Mouse (Mus musculus): Measurements from ENCODE around the gene Klhl3. TPM values are rescaled to one million over a fixed set of nuclear protein-coding genes. Genes with fewer than 3 reads are reported as not detected.
"Not testable (repeated sequence)": the region's sequence is repeated elsewhere in the genome, so short reads cannot be mapped to it uniquely, and the experiment has no call there.

Gene Klhl3
- polyA plus RNA-seq, 1 experiment, result not detected

- Histone ChIP-seq H3K4me1 (ENCODE audit: control insufficient read depth) (peaks cover 20% of the 10 kb centered on the region), H3K36me3 (ENCODE audit: control insufficient read depth) (no peaks in the 10 kb centered on the region), H3K27me3 (ENCODE audit: control insufficient read depth) (peaks cover 19% of the 10 kb centered on the region), H3K9me3 (ENCODE audit: control insufficient read depth, low read length) (peaks cover 11% of the 10 kb centered on the region), H3K4me3 (replicated peaks) (peak overlapping the region; percentile 62)
- no peak for TF ChIP-seq TAL1 (IDR thresholded peaks at IDR 0.05; ENCODE audit: low read length)
- no peak for TF ChIP-seq GATA1 (IDR thresholded peaks at IDR 0.05; ENCODE audit: low read length)
These were observed 35.7 kb upstream of the Klhl3 start for GRCm38 (mm10) chr13:58149033-58149558.

GRCm38 (mm10) chr13:58148256-58148831, 35.0 kb upstream of the Klhl3 start:
- Histone ChIP-seq H3K9me3 (ENCODE audit: control insufficient read depth, low read length) (peaks cover 11% of the 10 kb centered on the region), H3K36me3 (ENCODE audit: control insufficient read depth) (no peaks in the 10 kb centered on the region), H3K4me1 (ENCODE audit: control insufficient read depth) (peaks cover 20% of the 10 kb centered on the region), H3K27me3 (ENCODE audit: control insufficient read depth) (peaks cover 19% of the 10 kb centered on the region), H3K4me3 (replicated peaks) (peak overlapping the region; percentile 62)
- TF ChIP-seq GATA1 (IDR thresholded peaks at IDR 0.05; ENCODE audit: low read length) (no peak), TAL1 (IDR thresholded peaks at IDR 0.05; ENCODE audit: low read length) (no peak)

GRCm38 (mm10) chr13:58147760-58148159, 34.4 kb upstream of the Klhl3 start:
- TF ChIP-seq GATA1 (IDR thresholded peaks at IDR 0.05; ENCODE audit: low read length), result no peak
- TF ChIP-seq TAL1 (IDR thresholded peaks at IDR 0.05; ENCODE audit: low read length), result no peak
- Histone ChIP-seq H3K27me3 (ENCODE audit: control insufficient read depth) (peaks cover 19% of the 10 kb centered on the region), H3K9me3 (ENCODE audit: control insufficient read depth, low read length) (peaks cover 11% of the 10 kb centered on the region), H3K36me3 (ENCODE audit: control insufficient read depth) (no peaks in the 10 kb centered on the region), H3K4me1 (ENCODE audit: control insufficient read depth) (peaks cover 20% of the 10 kb centered on the region), H3K4me3 (replicated peaks) (no peak overlapping the region)

- Histone ChIP-seq H3K9me3 (ENCODE audit: control insufficient read depth, low read length) (peaks cover 11% of the 10 kb centered on the region), H3K4me1 (ENCODE audit: control insufficient read depth) (peaks cover 20% of the 10 kb centered on the region), H3K27me3 (ENCODE audit: control insufficient read depth) (peaks cover 19% of the 10 kb centered on the region)
- H3K36me3 ChIP-seq (ENCODE audit: control insufficient read depth); H3K4me3 ChIP-seq (replicated peaks): not testable (repeated sequence)
These were observed 33.2 kb upstream of the Klhl3 start for GRCm38 (mm10) chr13:58146603-58147002.

- TF ChIP-seq GATA1 (IDR thresholded peaks at IDR 0.05; ENCODE audit: low read length) (no peak), TAL1 (IDR thresholded peaks at IDR 0.05; ENCODE audit: low read length) (no peak)
- peaks cover 12% of the 10 kb centered on the region for H3K9me3 ChIP-seq (ENCODE audit: control insufficient read depth, low read length)
- H3K4me3 ChIP-seq (replicated peaks), result no peak overlapping the region
- H3K27me3 ChIP-seq (ENCODE audit: control insufficient read depth), result no peaks in the 10 kb centered on the region; the same call in 1 of the 2 replicates
- H3K4me1 ChIP-seq (ENCODE audit: control insufficient read depth), result peaks cover 16% of the 10 kb centered on the region
- H3K36me3 ChIP-seq (ENCODE audit: control insufficient read depth), result peaks cover 4% of the 10 kb centered on the region
These were observed 18.3 kb upstream of the Klhl3 start for GRCm38 (mm10) chr13:58131692-58132091.

GRCm38 (mm10) chr13:58129687-58130246, 16.4 kb upstream of the Klhl3 start:
- TF ChIP-seq GATA1 (IDR thresholded peaks at IDR 0.05; ENCODE audit: low read length) (no peak), TAL1 (IDR thresholded peaks at IDR 0.05; ENCODE audit: low read length) (no peak)
- Histone ChIP-seq H3K36me3 (ENCODE audit: control insufficient read depth) (peaks cover 23% of the 10 kb centered on the region), H3K9me3 (ENCODE audit: control insufficient read depth, low read length) (peaks cover 3% of the 10 kb centered on the region), H3K4me3 (replicated peaks) (peak overlapping the region; percentile 100), H3K27me3 (ENCODE audit: control insufficient read depth) (no peaks in the 10 kb centered on the region; the same call in 1 of the 2 replicates), H3K4me1 (ENCODE audit: control insufficient read depth) (peaks cover 32% of the 10 kb centered on the region)

- Histone ChIP-seq H3K27me3 (ENCODE audit: control insufficient read depth) (no peaks in the 10 kb centered on the region; the same call in 1 of the 2 replicates), H3K9me3 (ENCODE audit: control insufficient read depth, low read length) (no peaks in the 10 kb centered on the region), H3K36me3 (ENCODE audit: control insufficient read depth) (peaks cover 30% of the 10 kb centered on the region), H3K4me3 (replicated peaks) (peak overlapping the region; percentile 100), H3K4me1 (ENCODE audit: control insufficient read depth) (peaks cover 39% of the 10 kb centered on the region)
- TF ChIP-seq TAL1 (IDR thresholded peaks at IDR 0.05; ENCODE audit: low read length), result no peak
These were observed 15.6 kb upstream of the Klhl3 start for GRCm38 (mm10) chr13:58128768-58129671.

GRCm38 (mm10) chr13:58128396-58128767, 15.0 kb upstream of the Klhl3 start, which contains the start of gene Hnrnpa0:
Gene Hnrnpa0, minus strand, starts transcription at chr13:58128556.
- H3K36me3 ChIP-seq (ENCODE audit: control insufficient read depth), result peaks cover 31% of the 10 kb centered on the region
- peaks cover 42% of the 10 kb centered on the region for H3K4me1 ChIP-seq (ENCODE audit: control insufficient read depth)
- peak within 1 kb of the TSS; percentile 100 for H3K4me3 ChIP-seq (replicated peaks)
- TF ChIP-seq GATA1 (IDR thresholded peaks at IDR 0.05; ENCODE audit: low read length), result no peak
- TF ChIP-seq TAL1 (IDR thresholded peaks at IDR 0.05; ENCODE audit: low read length), result no peak
- no peaks in the 10 kb centered on the region; the same call in 1 of the 2 replicates for H3K27me3 ChIP-seq (ENCODE audit: control insufficient read depth)
- H3K9me3 ChIP-seq (ENCODE audit: control insufficient read depth, low read length), result no peaks in the 10 kb centered on the region

Measured in erythroblast, embryonic 14.5 days (primary cell).